8 mouse cellular contexts compared by ENCODE assay signal in the genomic region with DNA sequence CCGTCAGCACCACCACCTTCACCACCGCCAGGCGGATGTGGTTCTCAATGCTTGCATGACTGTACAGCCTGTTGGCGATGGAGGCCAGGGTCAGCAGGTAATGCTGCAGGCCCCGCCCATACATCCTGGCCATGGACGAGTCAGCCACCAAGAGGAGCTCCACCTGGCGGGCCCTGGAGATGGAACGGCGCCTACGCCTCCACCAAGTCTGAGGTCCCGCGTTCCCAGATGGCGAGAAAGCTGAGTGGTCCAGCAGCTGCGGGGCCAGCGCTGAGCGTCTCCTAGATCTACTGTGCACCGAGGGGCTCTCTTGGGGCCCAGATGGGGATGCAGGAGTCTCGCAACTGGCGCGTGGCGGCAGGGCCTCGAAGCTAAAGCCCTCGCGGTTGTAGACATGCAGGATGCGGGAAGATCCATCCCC. TPM values are rescaled to one million over a fixed set of nuclear protein-coding genes. Genes with fewer than 3 reads are reported as not detected.
A peak's percentile ranks its signal among the peaks of the same experiment; 100 is the strongest.
DNase-seq lines count a peak whose midpoint lies in the region; ATAC-seq and TF ChIP-seq lines count a peak whose summit lies in the region.

No protein-coding gene starts in this region.

- H3K27ac ChIP-seq in ES-E14 (ENCODE audit: insufficient read depth, low read depth, low read length, poor library complexity, severe bottlenecking) = no peak overlapping the region
- no peak overlapping the region for H3K27ac ChIP-seq in hindbrain, embryonic 16.5 days (ENCODE audit: low read depth, low read length)
- no peak overlapping the region for H3K27ac ChIP-seq in midbrain, postnatal 0 days (ENCODE audit: low read depth, low read length)

- H3K4me1 ChIP-seq in ES-E14 (ENCODE audit: control insufficient read depth in 2 of 2, insufficient read depth in 2 of 2, low read length in 2 of 2, poor library complexity in 1 of 2) = no peaks in the 10 kb centered on the region; a peak in 1 of 4 replicates
- H3K4me1 ChIP-seq in hindbrain, embryonic 16.5 days (ENCODE audit: control insufficient read depth, insufficient read depth, low read depth, low read length) = peaks cover 6% of the 10 kb centered on the region
- peaks cover 9% of the 10 kb centered on the region for H3K4me1 ChIP-seq in midbrain, postnatal 0 days (ENCODE audit: insufficient read depth, low read length)

- H3K9ac ChIP-seq in ES-E14 (ENCODE audit: insufficient read depth, low read depth, low read length, poor library complexity, severe bottlenecking) = no peak overlapping the region
- peak overlapping the region; percentile 75 for H3K9ac ChIP-seq in hindbrain, embryonic 16.5 days (ENCODE audit: low read depth, low read length)
- peak overlapping the region; percentile 60 for H3K9ac ChIP-seq in midbrain, postnatal 0 days (replicated peaks; ENCODE audit: low read length, poor library complexity, severe bottlenecking)

- ATAC-seq in hindbrain, embryonic 16.5 days = peak; percentile 43
- peak; percentile 41 for ATAC-seq in midbrain, postnatal 0 days (ENCODE audit: low FRiP score)
- ATAC-seq in erythroid progenitor cell, adult 5-6 weeks (replicated peaks; ENCODE audit: low FRiP score, poor library complexity, severe bottlenecking) = no peak

- H3K36me3 ChIP-seq in ES-E14 (ENCODE audit: control insufficient read depth, insufficient read depth, low read length, poor library complexity, severe bottlenecking) = no peaks in the 10 kb centered on the region
- no peaks in the 10 kb centered on the region for H3K36me3 ChIP-seq in hindbrain, embryonic 16.5 days (ENCODE audit: control insufficient read depth, insufficient read depth, low read length)
- no peaks in the 10 kb centered on the region for H3K36me3 ChIP-seq in midbrain, postnatal 0 days (ENCODE audit: insufficient read depth, low read length)

- no peaks in the 10 kb centered on the region for H3K27me3 ChIP-seq in hindbrain, embryonic 16.5 days (replicated peaks; ENCODE audit: control insufficient read depth, insufficient read depth, low read length)
- no peaks in the 10 kb centered on the region for H3K27me3 ChIP-seq in midbrain, postnatal 0 days (ENCODE audit: insufficient read depth, low read length)

- DNase-seq in ES-E14 (ENCODE audit: low read depth, low spot score) = peak; percentile 22
- peak; percentile 6 for DNase-seq in adrenal gland, postnatal 25 days
- peak; percentile 40 for DNase-seq in gastrocnemius, adult 18-20 months (ENCODE audit: low spot score)
- DNase-seq in liver = peak; percentile 8
- DNase-seq in midbrain, postnatal 0 days (ENCODE audit: low spot score) = peak; percentile 31
- DNase-seq in urinary bladder, postnatal 14 days (ENCODE audit: low spot score) = peak; percentile 60

- peak; percentile 61 for TF ChIP-seq CTCF in midbrain, postnatal 0 days (IDR thresholded peaks at IDR 0.05)

- H3K4me3 ChIP-seq in ES-E14 (ENCODE audit: insufficient read depth in 1 of 2, low read depth in 1 of 2, low read length in 2 of 2, poor library complexity in 1 of 2, severe bottlenecking in 1 of 2) = peak overlapping the region; percentile 53 to 60; a peak in 2 of 4 replicates
- H3K4me3 ChIP-seq in hindbrain, embryonic 16.5 days (ENCODE audit: low read length) = peak overlapping the region; percentile 57
- peak overlapping the region; percentile 50 for H3K4me3 ChIP-seq in midbrain, postnatal 0 days (ENCODE audit: low read depth, low read length)

- 16% methylated on average over 25 of the region's 25 CpGs for WGBS in hindbrain, embryonic 16.5 days
- WGBS in midbrain, postnatal 0 days = 20% methylated on average over 25 of the region's 25 CpGs

- in situ Hi-C loops in ES-E14 (cut with MboI; ENCODE audit: low sequenced_read_pairs in 2 of 2, unreplicated experiment in 2 of 2) = no loop called here

- no peaks in the 10 kb centered on the region for H3K9me3 ChIP-seq in ES-E14 (ENCODE audit: control insufficient read depth, insufficient read depth, low read depth, low read length)
- no peaks in the 10 kb centered on the region for H3K9me3 ChIP-seq in hindbrain, embryonic 16.5 days (ENCODE audit: control insufficient read depth, low read length)
- no peaks in the 10 kb centered on the region for H3K9me3 ChIP-seq in midbrain, postnatal 0 days (ENCODE audit: low read length)

- H3K4me2 ChIP-seq in hindbrain, embryonic 16.5 days (ENCODE audit: low read length) = peak overlapping the region; percentile 92
- peak overlapping the region; percentile 100 for H3K4me2 ChIP-seq in midbrain, postnatal 0 days (ENCODE audit: low read depth, low read length, poor library complexity, severe bottlenecking)

TF ChIP-seq in ES-E14, 5 proteins besides CTCF, POLR2A, EP300 and RAD21:
- no peak for TF ChIP-seq MAFK (IDR thresholded peaks at IDR 0.05; ENCODE audit: insufficient read depth, low read depth, low read length)
- TF ChIP-seq CHD2 (IDR thresholded peaks at IDR 0.05; ENCODE audit: low read depth, low read length) = no peak
- 0 out of 2 replicates have a peak, but pooled peaks have one; percentile 20 for TF ChIP-seq ZC3H11A (IDR thresholded peaks at IDR 0.05; ENCODE audit: borderline replicate concordance, low read depth, low read length)

RNA-seq across cellular contexts. Expression of gene Adamts5, which starts 2.3 kb away (rescaled TPM):
- 0.58 and 1.9 TPM in 2 replicates for total RNA-seq in ES-E14 (2012; rRNA removed)
- total RNA-seq in adrenal gland, postnatal 25 days (2021) = 8.1 and 9.1 TPM in 2 replicates
- 1 to 10 TPM; 3.3 to 5.6 TPM for total RNA-seq in gastrocnemius, adult 18-20 months (2021)
- polyA plus RNA-seq in hindbrain, embryonic 16.5 days (2015; fragmentation: Nextera tagmentation; extraction: Ambion mirVana) = 4.4 and 4.5 TPM in 2 replicates
- total RNA-seq in midbrain, postnatal 0 days (2014; rRNA removed) = 3.2 and 3.6 TPM in 2 replicates
- polyA plus RNA-seq in midbrain, postnatal 0 days (2015; fragmentation: Nextera tagmentation; extraction: Ambion mirVana) = 2.0 and 2.1 TPM in 2 replicates
- total RNA-seq in erythroid progenitor cell, adult 5-6 weeks (2015; ENCODE audit: low replicate concordance) = not detected in 2 replicates
- 0.13 TPM in 1 of 2 replicates, not detected in the other for total RNA-seq in erythroid progenitor cell, adult 5-6 weeks (2017; ENCODE audit: low replicate concordance)

Comparison
In these comparisons a context has a peak if more than half of its experiments do, and no peak if none do; other contexts are left out.
1. DNase-seq: peak in every context shown above with its lines; median percentile 60 in urinary bladder, postnatal 14 days; 40 in gastrocnemius, adult 18-20 months; 31 in midbrain, postnatal 0 days; 22 in ES-E14; 8 in liver; 6 in adrenal gland, postnatal 25 days.